Mouse (Mus musculus) embryonic fibroblast, embryonic 13.5 days (primary cell): ENCODE results near the gene Rsu1.

Experiments used
- CTCF ChIP-seq: IDR thresholded peaks from 2 replicates; pipeline ENCODE4 v1.5.1; 2011; ENCODE audit warnings: mild to moderate bottlenecking, control low read depth, low read length, moderate library complexity, borderline replicate concordance; ENCODE audit not compliant: insufficient read depth
- POLR2A ChIP-seq: IDR thresholded peaks from 2 replicates; pipeline ENCODE4 v1.6.1; 2011; ENCODE audit warnings: low read depth, mild to moderate bottlenecking, control low read depth, low read length, moderate library complexity

DNA sequence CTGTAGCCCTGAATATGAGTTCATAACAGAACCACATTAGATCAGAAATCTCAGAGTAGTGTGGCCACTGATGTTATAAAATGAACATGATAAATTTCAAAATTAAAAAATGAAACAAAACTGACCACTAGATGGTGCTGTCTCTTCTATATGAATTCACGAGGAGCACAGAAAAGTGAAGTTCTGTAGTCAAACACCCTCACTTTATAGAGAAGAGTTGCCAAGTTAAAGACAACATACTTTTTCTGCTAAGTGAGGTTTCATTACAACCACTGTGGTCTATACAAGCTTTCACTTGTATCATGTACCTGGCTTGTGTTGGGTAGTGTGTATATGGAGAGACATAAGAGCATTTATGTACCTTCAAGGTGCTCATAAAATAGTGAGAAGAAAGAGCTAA lies 19.4 kb upstream of the Rsu1 start:
- TF ChIP-seq CTCF, result no peak
- TF ChIP-seq POLR2A, result no peak
